Mouse (Mus musculus): Measurements from ENCODE around the gene Ttc30b.
"Not testable (repeated sequence)": the region's sequence is repeated elsewhere in the genome, so short reads cannot be mapped to it uniquely, and the experiment has no call there.

Gene Ttc30b

DNA sequence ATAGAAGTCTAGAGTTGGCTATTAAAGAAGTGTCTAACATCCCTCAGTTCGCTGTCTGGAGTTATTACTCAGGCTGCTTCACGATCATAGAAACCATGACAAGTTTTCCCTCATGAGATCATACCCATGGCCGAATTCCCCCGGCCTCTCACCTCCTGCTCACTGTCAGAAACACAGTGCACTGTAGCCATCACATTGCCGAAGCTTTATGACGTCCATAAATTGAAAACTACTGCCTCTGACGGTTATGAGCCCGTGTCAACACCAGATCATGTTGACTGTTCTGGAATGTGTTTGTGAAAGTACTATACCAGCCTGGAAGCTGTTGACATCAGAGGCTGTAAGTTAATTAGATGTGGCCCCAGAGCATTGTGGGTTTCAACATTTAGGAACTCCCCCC lies 12.3 kb upstream of the Ttc30b start:
- DNase-seq (ENCODE audit: low read depth, low spot score), result no peak

DNA sequence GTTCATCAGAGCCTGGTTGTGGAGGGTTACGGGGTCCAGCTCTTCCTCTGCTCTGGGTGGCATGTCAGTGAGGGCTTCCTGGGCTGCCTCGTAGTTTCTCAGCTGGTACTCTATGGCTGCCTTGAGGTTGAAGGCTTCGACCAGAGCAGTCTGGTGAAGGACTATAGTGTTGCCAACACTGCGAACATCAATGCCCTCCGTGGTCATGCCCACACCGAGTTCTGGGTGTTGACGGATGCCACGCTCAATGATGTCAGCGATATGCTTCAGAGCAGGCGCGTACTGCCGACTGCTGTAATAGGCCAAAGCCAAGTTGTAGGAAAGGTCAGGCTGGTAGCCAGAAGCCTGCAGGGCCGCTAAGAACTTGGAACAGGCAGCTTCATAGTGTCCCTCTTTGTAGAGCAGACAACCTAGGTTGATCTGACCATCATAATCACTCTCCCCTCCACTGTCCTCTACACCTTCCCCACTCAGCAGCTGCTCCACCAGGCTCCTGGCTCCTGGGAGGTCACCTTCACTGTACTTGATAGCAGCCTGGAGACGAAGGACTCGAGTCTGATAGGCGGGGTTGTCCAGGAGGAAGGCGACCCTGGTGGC lies 767 bp downstream of the Ttc30b start:
- DNase-seq (ENCODE audit: low read depth, low spot score), result not testable (repeated sequence)

DNA sequence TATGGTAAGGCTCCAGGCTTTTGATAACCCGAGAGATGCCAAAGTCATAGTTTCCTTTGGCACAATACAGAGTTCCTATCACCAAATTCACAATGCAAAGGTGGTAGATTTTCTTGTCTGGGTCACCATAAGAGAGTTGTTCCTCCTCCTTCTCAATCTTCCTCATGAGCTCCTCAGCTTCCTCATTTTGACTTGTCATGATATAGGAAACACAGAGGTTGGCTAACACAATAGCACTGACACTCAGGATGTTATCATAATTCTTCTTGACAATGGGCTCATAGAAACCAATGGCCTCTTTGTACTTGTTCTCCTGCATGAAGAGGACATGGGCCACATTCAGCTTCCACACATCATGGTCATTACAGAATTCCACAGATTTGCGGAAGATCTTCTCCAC lies 1.7 kb downstream of the Ttc30b start:
- not testable (repeated sequence) for DNase-seq (ENCODE audit: low read depth, low spot score)

DNA sequence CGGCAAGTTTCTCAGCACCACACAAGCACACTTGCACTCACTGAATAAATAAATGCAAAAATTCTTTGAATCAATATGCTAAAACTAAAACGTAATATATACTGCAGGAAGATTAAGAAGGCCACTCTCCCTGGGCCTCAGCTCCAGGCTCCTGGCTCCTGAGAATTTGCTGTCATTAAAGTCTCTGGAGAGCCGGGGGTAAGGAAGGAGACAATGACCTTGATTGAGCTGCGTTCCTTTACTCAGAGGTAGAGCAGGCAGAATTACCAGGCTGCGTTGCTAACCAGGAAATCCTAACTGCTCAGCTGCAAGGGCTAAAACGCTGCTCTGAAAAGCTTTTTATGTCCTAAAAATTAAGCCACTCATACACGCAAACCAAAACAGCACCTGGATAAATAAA lies 4.8 kb downstream of the Ttc30b start:
- no peak for DNase-seq (ENCODE audit: low read depth, low spot score)

DNA sequence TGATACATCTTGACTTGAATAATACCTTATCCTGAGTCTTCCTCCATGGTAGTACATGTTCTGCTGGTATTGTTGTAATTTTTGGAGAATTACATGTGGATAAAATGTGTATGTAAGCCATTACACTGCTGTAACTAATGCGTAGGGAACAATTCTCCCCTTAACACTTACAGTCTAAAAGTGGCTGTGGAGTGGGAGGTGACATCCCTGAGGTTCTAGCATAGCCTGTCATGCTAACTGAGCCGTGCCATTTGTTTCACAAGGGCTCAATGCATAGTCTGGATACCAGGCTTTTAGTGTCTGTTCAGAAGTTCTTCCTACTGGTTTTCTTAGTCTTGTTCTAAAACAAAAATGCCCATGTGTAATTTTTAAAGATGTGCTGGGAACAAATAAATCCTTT lies 7.4 kb downstream of the Ttc30b start:
- DNase-seq (ENCODE audit: low read depth, low spot score), result no peak

DNA sequence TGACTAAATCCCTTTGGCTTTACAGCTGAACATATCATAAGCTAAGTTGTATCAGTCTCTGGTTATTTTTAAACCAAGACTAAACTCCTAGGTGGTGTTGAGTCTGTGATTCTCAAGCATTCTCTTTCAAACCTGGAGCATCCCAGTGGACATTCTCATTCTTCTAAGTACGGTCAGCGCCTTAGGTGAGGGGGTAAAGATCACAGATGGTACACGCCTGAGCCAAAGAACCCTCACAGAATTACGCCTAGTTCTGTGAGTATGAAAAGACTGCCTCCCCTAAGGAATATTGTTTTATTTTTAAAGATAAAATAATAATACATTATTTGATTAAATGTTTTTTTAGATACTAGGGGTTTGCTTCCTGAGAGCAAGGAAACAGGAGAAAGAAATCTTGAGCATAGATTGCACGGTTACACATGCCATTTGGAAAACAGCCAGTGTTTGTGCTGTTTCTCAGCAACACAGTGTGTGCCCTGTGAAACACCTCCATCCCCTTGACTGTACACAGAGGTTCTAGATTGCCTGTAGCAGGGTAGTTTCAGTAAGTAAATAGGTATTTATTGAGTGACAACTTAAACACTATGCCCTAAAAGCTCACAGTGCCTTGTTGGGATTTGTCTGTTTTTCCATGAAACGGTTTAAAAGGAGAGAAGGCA lies 8.5 kb downstream of the Ttc30b start:
- DNase-seq (ENCODE audit: low read depth, low spot score), result no peak

DNA sequence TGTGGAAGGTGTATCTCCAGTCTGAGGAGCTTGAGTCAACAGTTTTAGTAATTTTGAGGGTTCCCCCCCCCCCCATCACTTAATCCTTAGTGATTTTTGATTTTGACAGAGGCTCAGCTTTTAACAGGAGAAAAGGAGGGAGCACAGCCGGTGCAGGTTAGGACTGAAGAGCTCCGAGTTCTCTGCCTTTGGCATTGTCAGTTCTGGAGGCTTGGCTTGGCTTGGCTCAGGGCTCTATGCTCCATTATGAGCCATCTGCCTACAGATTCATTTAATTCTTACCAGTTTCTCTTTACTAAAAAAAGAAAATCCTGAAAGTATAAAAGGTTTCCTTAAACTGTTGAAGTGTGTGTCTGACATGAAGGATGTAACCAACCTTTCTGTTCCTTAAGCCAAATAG lies 9.2 kb downstream of the Ttc30b start:
- no peak for DNase-seq (ENCODE audit: low read depth, low spot score)

DNA sequence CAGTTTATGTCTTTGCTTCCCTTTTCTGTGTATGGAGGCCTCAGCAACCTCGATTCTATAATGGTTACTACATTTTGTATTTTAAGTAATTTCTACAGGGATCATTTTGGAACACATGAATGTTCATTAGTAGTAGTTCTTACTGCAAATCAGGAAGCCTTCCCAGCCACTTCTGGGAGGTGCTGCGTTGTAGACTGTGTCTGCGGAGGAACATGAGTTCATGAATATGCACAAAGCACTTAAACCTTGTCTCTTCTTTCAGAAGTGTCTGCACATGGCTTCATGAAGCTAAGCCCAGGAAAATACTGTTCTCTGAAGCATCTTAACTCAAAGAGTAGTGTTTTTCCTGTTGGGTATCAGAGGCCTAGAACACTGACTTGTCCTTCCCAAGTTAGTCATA lies 10.4 kb downstream of the Ttc30b start:
- DNase-seq (ENCODE audit: low read depth, low spot score), result no peak

DNA sequence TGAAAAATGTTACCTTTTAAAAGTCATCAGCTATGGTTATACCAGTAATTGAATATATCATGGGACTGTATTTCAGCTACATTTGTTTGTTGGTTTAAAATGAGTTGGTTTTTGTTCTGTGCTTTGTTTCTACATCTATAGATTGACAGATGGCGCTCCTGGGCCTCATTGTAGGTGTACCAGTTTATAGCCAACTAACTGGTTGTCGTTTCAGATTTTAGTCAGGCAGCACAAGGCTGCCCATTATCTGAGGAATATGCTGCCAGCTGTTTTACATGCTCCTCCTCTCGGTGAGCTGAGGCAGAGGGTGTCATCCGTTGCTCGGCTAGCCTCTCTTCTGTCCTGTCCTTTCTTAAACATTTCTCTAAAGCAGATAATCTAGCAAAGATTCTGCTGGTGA lies 12.3 kb downstream of the Ttc30b start:
- DNase-seq (ENCODE audit: low read depth, low spot score), result no peak

DNA sequence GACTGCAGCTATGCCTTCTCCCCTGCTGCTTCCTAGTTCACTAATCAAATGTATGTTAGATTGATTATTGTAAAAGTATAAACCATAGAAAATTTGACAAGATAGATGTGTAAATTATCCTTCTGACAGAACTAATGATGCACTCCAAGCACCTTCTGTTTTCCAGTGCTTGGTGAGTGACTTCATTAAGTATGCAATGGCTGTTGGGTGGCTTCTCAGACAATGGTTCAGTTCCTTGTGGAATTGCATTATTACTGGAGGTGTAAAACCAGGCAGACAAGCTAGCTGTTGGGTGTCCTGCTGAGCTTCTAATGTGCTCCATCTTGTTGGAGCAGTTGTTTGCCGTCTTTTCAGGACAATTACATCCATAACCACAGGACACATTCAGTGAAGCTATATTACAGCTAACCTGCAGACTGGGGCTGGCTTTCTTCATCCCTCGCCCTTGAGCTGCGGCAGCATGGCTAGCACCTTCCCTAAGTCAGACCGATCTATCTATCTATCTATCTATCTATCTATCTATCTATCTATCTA lies 14.5 kb downstream of the Ttc30b start:
- no peak for DNase-seq (ENCODE audit: low read depth, low spot score)

DNA sequence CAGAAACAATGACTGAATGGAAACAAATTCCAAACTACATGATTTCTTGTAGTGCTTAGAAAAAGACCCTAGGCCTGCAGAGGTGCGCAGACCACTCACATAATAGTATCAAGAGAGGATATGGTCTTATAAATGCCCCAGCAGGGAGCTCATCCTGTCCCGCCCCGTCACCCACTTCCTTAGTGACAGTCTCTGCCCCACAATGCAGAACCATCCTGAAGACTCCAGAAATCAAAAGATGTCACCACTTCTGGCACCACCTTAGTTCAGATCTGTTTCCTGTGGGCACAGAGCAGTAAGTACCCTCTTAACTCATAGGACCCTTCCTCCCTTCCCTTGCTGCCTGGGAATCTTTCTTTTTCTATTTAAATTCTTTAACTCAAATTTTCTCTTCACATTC lies 23.3 kb downstream of the Ttc30b start:
- no peak for DNase-seq (ENCODE audit: low read depth, low spot score)

DNA sequence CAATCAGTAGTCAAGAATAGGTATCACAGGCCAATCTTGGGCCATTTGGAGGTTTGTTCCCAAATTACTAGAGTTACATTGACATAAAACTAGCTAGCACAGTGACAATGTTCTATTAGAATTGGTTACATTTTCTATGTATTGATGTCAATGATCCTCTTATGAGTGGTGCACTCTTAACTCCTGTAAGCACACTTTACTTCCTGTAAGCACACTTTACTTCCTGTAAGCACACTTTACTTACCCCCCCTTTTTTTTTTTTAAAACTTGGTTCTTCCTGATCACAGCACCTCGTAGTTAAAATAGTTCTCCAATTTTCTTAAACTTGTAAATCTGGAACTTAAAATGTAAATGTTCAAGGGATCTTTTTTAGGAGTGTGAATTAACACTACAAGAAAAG lies 31.2 kb downstream of the Ttc30b start:
- DNase-seq (ENCODE audit: low read depth, low spot score), result no peak

DNA sequence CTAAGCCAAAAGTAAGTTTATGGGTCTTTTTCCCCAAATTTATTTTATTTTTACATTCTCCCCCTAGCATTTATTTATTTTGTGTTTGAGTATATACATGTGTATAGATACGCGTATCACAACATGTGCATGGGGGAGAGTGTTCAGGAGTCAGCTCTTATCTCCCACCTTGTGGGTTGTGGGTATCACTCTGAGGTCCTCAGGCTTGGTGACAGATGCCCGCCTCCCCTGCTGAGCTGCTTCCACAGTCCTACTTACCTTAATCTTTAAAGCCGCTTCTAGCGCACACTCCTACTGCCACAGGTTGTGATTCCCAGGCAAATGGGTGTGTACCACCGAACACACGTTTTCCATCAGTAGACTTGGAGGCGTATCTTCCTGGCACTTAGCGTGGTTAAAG lies 36.5 kb downstream of the Ttc30b start:
- no peak for DNase-seq (ENCODE audit: low read depth, low spot score)

DNA sequence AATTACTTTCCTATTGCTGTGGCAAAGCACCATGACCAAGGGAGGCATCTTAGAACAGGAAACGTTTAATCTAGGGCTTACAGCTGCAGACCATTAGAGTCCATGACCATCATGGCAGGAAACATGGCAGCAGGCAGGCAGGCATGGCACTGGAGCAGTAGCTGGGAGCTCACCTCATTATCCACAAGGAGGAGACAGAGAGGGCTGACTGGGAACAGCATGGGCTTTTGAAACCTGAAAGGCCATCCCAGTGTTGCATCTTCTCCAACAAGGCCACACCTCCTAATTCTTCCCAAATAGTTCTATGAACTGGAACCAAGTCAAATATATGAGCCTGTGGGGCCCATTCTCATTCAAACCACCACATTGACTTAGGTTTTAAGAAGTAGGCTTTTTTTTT lies 38.1 kb downstream of the Ttc30b start:
- DNase-seq (ENCODE audit: low read depth, low spot score), result peak; percentile 64

DNA sequence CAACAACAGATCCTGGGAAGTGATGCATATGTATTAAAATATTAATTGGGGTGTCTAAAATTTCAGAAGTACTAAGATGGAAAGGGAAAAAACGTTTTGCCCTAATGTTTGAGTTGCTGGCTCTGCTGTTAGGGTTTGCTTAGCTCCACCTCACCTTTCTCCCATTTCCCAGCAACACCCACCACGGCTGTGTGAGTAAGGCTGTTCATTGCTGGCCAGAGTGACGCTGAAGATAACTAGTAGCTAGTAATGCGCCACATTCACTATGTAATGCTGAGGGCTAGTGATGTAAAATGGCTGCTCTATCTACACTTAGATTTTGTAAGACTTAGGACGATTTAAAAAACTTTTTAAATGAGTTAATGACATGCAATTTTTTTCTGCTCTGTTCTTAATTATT lies 42.7 kb downstream of the Ttc30b start:
- DNase-seq (ENCODE audit: low read depth, low spot score), result no peak

DNA sequence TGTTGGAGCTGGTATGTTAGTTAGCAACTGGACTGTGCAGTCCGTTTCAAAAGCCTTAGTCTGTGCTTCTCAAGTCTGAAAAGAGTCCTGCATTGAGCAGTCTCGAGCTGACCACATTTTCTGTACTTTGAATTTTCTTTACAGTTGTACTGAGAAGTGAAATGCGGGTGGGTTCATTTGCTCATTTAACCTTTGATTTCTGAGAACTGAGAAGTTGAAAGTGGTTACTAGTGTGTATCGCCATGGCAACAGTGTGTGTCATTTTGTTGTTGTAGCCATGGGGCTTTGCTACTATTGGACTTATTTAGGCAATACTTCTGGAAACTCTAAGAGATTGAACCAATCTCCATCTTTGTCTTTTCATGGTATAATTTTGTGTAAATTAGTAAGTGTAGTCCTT lies 46.4 kb downstream of the Ttc30b start:
- DNase-seq (ENCODE audit: low read depth, low spot score), result no peak

All from ES-CJ7 (cell line).